In the genomic region with DNA sequence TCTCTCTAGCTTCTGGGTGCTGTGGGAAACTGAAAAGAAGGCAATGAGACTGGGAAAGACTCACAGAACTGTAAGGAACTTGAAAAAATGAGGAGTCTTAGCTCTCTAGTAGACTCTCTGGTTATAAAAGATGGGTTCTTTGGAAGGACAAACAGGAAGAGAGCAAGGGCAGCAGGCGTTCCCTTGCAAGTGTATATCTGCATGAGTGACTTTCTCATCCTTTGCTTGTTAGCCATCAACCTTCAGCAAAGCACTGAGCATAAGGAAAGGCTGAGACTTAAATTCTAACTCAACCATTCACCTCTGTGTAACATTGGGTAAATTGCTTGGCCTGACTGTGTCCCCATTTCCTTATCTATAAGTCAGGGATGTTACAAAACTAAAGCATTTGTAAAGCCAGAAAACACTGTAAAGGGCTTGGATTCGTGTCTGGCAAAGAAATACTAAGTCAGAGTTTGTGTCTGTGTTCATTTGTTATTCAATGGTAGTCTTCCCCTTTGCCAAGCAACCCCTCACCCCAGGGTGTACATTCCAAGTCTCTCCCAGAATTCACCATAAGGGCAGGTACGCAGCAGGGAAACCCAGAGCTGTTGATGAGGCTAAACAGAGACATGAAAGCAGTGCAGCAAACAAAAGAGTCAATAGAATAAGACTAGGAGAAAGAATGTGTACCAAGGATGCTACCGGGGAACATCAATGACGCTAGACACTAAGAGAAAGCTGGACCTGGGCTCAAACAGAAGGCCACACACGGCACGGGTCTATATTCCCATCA, we compare ENCODE assay signal across 14 mouse cellular contexts.
DNase-seq lines count a peak whose midpoint lies in the region; ATAC-seq and TF ChIP-seq lines count a peak whose summit lies in the region.
"Had no signal": no experiment of that assay in that cellular context is flagged by ENCODE, and none has a peak within 500 bp of the region (broad histone marks: within the 10 kb centered on the region; RNA-seq: fewer than 3 reads in every experiment).

No protein-coding gene starts in this region.

- no peaks in the 10 kb centered on the region for H3K9me3 ChIP-seq in forebrain, embryonic 14.5 days (replicated peaks; ENCODE audit: control insufficient read depth, low read length)
- no peaks in the 10 kb centered on the region for H3K9me3 ChIP-seq in forebrain, embryonic 16.5 days (ENCODE audit: control insufficient read depth, low read length)
- H3K9me3 ChIP-seq in intestine, postnatal 0 days (ENCODE audit: control insufficient read depth), result no peaks in the 10 kb centered on the region
- H3K9me3 ChIP-seq in intestine, embryonic 15.5 days, result no peaks in the 10 kb centered on the region
- H3K9me3 ChIP-seq in hindbrain, embryonic 16.5 days (ENCODE audit: control insufficient read depth, low read length), result no peaks in the 10 kb centered on the region
- H3K9me3 ChIP-seq: kidney, embryonic 15.5 days; limb, embryonic 10.5 days; liver, embryonic 12.5 days; lung, embryonic 15.5 days; stomach, embryonic 15.5 days had no signal

- H3K4me1 ChIP-seq in forebrain, embryonic 14.5 days (ENCODE audit: control insufficient read depth, insufficient read depth, low read length), result peaks cover 4% of the 10 kb centered on the region; the same call in 1 of the 2 replicates
- peaks cover 4% of the 10 kb centered on the region for H3K4me1 ChIP-seq in forebrain, embryonic 16.5 days (replicated peaks; ENCODE audit: control insufficient read depth, insufficient read depth, low read length)
- no peaks in the 10 kb centered on the region for H3K4me1 ChIP-seq in intestine, postnatal 0 days (replicated peaks; ENCODE audit: control insufficient read depth, insufficient read depth, low read length)
- no peaks in the 10 kb centered on the region; the same call in 1 of the 2 replicates for H3K4me1 ChIP-seq in intestine, embryonic 15.5 days (replicated peaks)
- H3K4me1 ChIP-seq in hindbrain, embryonic 16.5 days (ENCODE audit: control insufficient read depth, insufficient read depth, low read depth, low read length), result peaks cover 6% of the 10 kb centered on the region
- H3K4me1 ChIP-seq: liver, embryonic 12.5 days had no signal

- DNase-seq in forebrain, embryonic 14.5 days (ENCODE audit: low spot score), result no peak
- DNase-seq in frontal cortex, postnatal 36 days (ENCODE audit: low spot score in 2 of 2), result no peak
- DNase-seq in adipocyte (ENCODE audit: low spot score), result no peak
- DNase-seq: adrenal gland, postnatal 25 days had no signal

- no peak overlapping the region for H3K9ac ChIP-seq in forebrain, embryonic 14.5 days (ENCODE audit: low read length)
- no peak overlapping the region for H3K9ac ChIP-seq in forebrain, embryonic 16.5 days (replicated peaks; ENCODE audit: low read depth, low read length)
- no peak overlapping the region for H3K9ac ChIP-seq in intestine, postnatal 0 days (ENCODE audit: low read depth, low read length)
- H3K9ac ChIP-seq in intestine, embryonic 15.5 days, result no peak overlapping the region
- no peak overlapping the region for H3K9ac ChIP-seq in hindbrain, embryonic 16.5 days (ENCODE audit: low read depth, low read length)
- H3K9ac ChIP-seq: kidney, embryonic 15.5 days; liver, embryonic 12.5 days; lung, embryonic 15.5 days; stomach, embryonic 15.5 days had no signal

- H3K4me2 ChIP-seq in forebrain, embryonic 14.5 days (ENCODE audit: low read length), result no peak overlapping the region
- H3K4me2 ChIP-seq in forebrain, embryonic 16.5 days (ENCODE audit: low read length), result no peak overlapping the region
- peak overlapping the region; percentile 45; the same call in 1 of the 2 replicates for H3K4me2 ChIP-seq in intestine, postnatal 0 days (replicated peaks; ENCODE audit: low read depth)
- H3K4me2 ChIP-seq in intestine, embryonic 15.5 days (replicated peaks), result no peak overlapping the region
- no peak overlapping the region for H3K4me2 ChIP-seq in hindbrain, embryonic 16.5 days (ENCODE audit: low read length)

- H3K27ac ChIP-seq in forebrain, embryonic 14.5 days (ENCODE audit: low read depth, low read length), result no peak overlapping the region
- no peak overlapping the region for H3K27ac ChIP-seq in forebrain, embryonic 16.5 days (ENCODE audit: low read length)
- H3K27ac ChIP-seq in intestine, postnatal 0 days (ENCODE audit: low read depth, low read length), result no peak overlapping the region
- H3K27ac ChIP-seq in intestine, embryonic 15.5 days, result no peak overlapping the region
- H3K27ac ChIP-seq in hindbrain, embryonic 16.5 days (ENCODE audit: low read depth, low read length), result no peak overlapping the region; the same call in 1 of the 2 replicates
- H3K27ac ChIP-seq: liver, embryonic 12.5 days; lung, embryonic 15.5 days had no signal

- no peaks in the 10 kb centered on the region for H3K27me3 ChIP-seq in forebrain, embryonic 14.5 days (replicated peaks; ENCODE audit: control insufficient read depth, insufficient read depth, low read length)
- H3K27me3 ChIP-seq in forebrain, embryonic 16.5 days (replicated peaks; ENCODE audit: control insufficient read depth, insufficient read depth, low read length), result no peaks in the 10 kb centered on the region
- H3K27me3 ChIP-seq in intestine, postnatal 0 days (replicated peaks; ENCODE audit: control insufficient read depth, insufficient read depth, low read length), result no peaks in the 10 kb centered on the region
- no peaks in the 10 kb centered on the region for H3K27me3 ChIP-seq in intestine, embryonic 15.5 days (replicated peaks)
- no peaks in the 10 kb centered on the region for H3K27me3 ChIP-seq in hindbrain, embryonic 16.5 days (replicated peaks; ENCODE audit: control insufficient read depth, insufficient read depth, low read length)
- H3K27me3 ChIP-seq: kidney, embryonic 15.5 days; liver, embryonic 12.5 days; lung, embryonic 15.5 days; stomach, embryonic 15.5 days had no signal

- H3K4me3 ChIP-seq in forebrain, embryonic 14.5 days (ENCODE audit: low read depth, low read length), result no peak overlapping the region
- H3K4me3 ChIP-seq in forebrain, embryonic 16.5 days (replicated peaks; ENCODE audit: low read length), result no peak overlapping the region
- no peak overlapping the region for H3K4me3 ChIP-seq in intestine, postnatal 0 days (ENCODE audit: low read depth, low read length)
- H3K4me3 ChIP-seq in intestine, embryonic 15.5 days (replicated peaks), result no peak overlapping the region
- no peak overlapping the region for H3K4me3 ChIP-seq in hindbrain, embryonic 16.5 days (ENCODE audit: low read length)

- peak; percentile 6; the same call in 1 of the 2 replicates for ATAC-seq in forebrain, embryonic 14.5 days
- ATAC-seq in forebrain, embryonic 16.5 days, result no peak; the same call in 1 of the 2 replicates
- ATAC-seq in intestine, postnatal 0 days, result no peak
- no peak for ATAC-seq in intestine, embryonic 15.5 days
- ATAC-seq in CD4-positive, CD25-positive, alpha-beta regulatory T cell, adult 4 months, result peak; percentile 37
- ATAC-seq in hindbrain, embryonic 16.5 days, result 0 out of 2 replicates have a peak, but pooled peaks have one; percentile 3

- WGBS in forebrain, embryonic 14.5 days, result 52% methylated on average over 7 of the region's 7 CpGs
- 54% methylated on average over 7 of the region's 7 CpGs for WGBS in forebrain, embryonic 16.5 days
- WGBS in intestine, postnatal 0 days, result 81% methylated on average over 7 of the region's 7 CpGs
- WGBS in intestine, embryonic 15.5 days, result 78% methylated on average over 7 of the region's 7 CpGs
- 54% methylated on average over 7 of the region's 7 CpGs for WGBS in hindbrain, embryonic 16.5 days

- no peak for TF ChIP-seq CTCF in intestine, postnatal 0 days (IDR thresholded peaks at IDR 0.05; ENCODE audit: low read depth)

- H3K36me3 ChIP-seq in forebrain, embryonic 14.5 days (ENCODE audit: control insufficient read depth, insufficient read depth, low read length), result no peaks in the 10 kb centered on the region
- no peaks in the 10 kb centered on the region for H3K36me3 ChIP-seq in forebrain, embryonic 16.5 days (ENCODE audit: control insufficient read depth, insufficient read depth)
- peaks cover 3% of the 10 kb centered on the region; the same call in 1 of the 2 replicates for H3K36me3 ChIP-seq in intestine, postnatal 0 days (ENCODE audit: control insufficient read depth, insufficient read depth)
- H3K36me3 ChIP-seq in intestine, embryonic 15.5 days, result no peaks in the 10 kb centered on the region
- no peaks in the 10 kb centered on the region for H3K36me3 ChIP-seq in hindbrain, embryonic 16.5 days (ENCODE audit: control insufficient read depth, insufficient read depth, low read length)
- H3K36me3 ChIP-seq: kidney, embryonic 15.5 days; limb, embryonic 10.5 days; liver, embryonic 12.5 days; lung, embryonic 15.5 days; stomach, embryonic 15.5 days had no signal

Comparison
In these comparisons a context has a peak if more than half of its experiments do, and no peak if none do; other contexts are left out.
1. ATAC-seq: peak in forebrain, embryonic 14.5 days (single experiment), CD4-positive, CD25-positive, alpha-beta regulatory T cell, adult 4 months (single experiment) and hindbrain, embryonic 16.5 days (single experiment); none in forebrain, embryonic 16.5 days (single experiment), intestine, postnatal 0 days (single experiment) and intestine, embryonic 15.5 days (single experiment).